Mouse (Mus musculus): ENCODE results near the gene Cluap1.

DNA sequence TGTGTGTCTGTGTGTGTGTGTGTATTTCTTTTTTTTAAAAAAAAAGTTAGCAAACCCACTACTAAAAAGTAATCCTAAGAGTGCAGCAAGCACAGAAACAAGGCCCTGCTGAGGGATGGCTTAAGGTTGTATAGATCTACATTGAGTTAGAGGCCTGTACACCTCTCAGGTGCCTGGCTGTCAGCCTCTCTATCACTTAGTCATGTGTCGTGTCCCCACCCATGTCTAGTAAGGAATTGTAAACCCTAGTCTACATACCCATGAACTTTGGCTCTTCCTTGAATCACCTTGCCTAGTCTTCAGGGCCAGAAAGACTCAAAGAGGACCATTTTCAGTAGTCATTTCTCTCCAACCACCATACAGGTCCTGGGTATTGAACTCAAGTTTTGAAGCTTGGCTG, 12.0 kb upstream of the Cluap1 start:
- TF ChIP-seq CTCF (IDR thresholded peaks at IDR 0.05; ENCODE audit: low read depth): no peak
- no peak for TF ChIP-seq EP300 (IDR thresholded peaks at IDR 0.05; ENCODE audit: low read depth)
